In the genomic region with DNA sequence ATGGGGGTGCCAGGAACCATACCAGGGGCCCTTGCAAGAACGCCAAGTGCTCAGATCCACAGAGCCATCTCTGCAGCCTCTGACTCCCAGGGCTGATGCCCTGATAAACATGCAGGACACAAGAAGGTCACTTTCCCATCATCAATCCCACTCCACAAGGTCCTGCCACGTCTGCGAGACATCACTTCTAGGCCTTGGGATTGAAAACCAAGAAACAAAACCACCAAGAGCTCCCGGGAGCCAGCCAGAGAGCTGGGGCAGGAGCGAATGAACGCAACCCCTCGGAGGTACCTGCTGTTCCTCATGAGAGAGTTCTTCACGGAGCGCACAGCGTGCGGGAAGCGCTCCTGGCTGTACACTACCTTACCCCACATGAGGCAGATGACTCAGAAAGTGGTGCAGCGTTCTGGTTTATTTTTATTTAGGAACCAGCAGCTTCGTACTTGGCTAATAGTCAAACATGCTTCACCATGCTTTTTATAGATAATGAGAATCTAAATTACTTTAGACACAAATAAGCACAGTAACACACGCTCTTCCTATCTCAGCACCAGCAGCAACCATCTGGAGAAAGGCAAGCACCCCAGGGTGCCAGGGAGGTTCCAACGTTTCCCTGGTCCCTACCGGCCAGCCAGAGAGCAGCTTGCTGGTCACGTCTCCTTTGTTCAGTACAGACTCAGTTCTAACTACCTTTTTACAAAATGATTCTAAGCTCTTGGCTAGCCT, we compare ENCODE assay signal across 14 mouse cellular contexts. TPM values are rescaled to one million over a fixed set of nuclear protein-coding genes. Genes with fewer than 3 reads are reported as not detected.
DNase-seq lines count a peak whose midpoint lies in the region.
"Had no signal": no experiment of that assay in that cellular context is flagged by ENCODE, and none has a peak within 500 bp of the region (broad histone marks: within the 10 kb centered on the region; RNA-seq: fewer than 3 reads in every experiment).

No protein-coding gene starts in this region.

- peak; percentile 31 for DNase-seq in layer of hippocampus, adult 11-12 months (ENCODE audit: low spot score)
- DNase-seq in layer of hippocampus, adult 9-10 months (ENCODE audit: low spot score) = no peak
- peak; percentile 25 for DNase-seq in Muller cell, postnatal 12 days (ENCODE audit: inconsistent ontology term)
- DNase-seq in cerebellum, adult 18-20 months = peak; percentile 83 to 84
- DNase-seq in cerebellum, postnatal 25 days = peak; percentile 82 to 89
- no peak for DNase-seq in adrenal gland, postnatal 10 days
- DNase-seq in ovary, adult 18-20 months (ENCODE audit: low spot score) = no peak
- DNase-seq: adrenal gland, postnatal 36 days; embryo, embryonic 11 days; gastrocnemius, postnatal 36 days; kidney, adult 2 months; kidney, postnatal 14 days; liver; thymus, postnatal 36 days had no signal

RNA-seq across cellular contexts. Expression of gene Lnx2, which starts 53.0 kb away (rescaled TPM):
- 10 to 100 TPM; 17.0 to 18.3 TPM for total RNA-seq in adrenal gland, postnatal 10 days (2021)

RNA-seq across cellular contexts. Expression of gene Polr1d, which starts 53.4 kb away (rescaled TPM):
- total RNA-seq in adrenal gland, postnatal 10 days (2021) = 100 to 1,000 TPM; 145 to 159 TPM

RNA-seq across cellular contexts. Expression of gene Mtif3, which starts 59.8 kb away (rescaled TPM):
- 10 to 100 TPM; 28.9 to 36.7 TPM for total RNA-seq in adrenal gland, postnatal 10 days (2021)

Comparison
In these comparisons a context has a peak if more than half of its experiments do, and no peak if none do; other contexts are left out.
1. DNase-seq: peak in layer of hippocampus, adult 11-12 months (single experiment), Muller cell, postnatal 12 days (single experiment), cerebellum, adult 18-20 months (2 of 2) and cerebellum, postnatal 25 days (2 of 2); none in layer of hippocampus, adult 9-10 months (single experiment), adrenal gland, postnatal 10 days (single experiment) and ovary, adult 18-20 months (single experiment).